Mouse (Mus musculus): ENCODE measurements at regions not wholly inside any gene's neighbourhood (a gene's known extent, or its start where the extent isn't known, plus 50 kb on each side); places are given as distances from the start of the nearest gene placed in this dataset.

GRCm38 (mm10) chr10:19281021-19281420 lies 75.3 kb upstream of the Olig3 start:
- no peak for TF ChIP-seq CTCF (IDR thresholded peaks at IDR 0.05; ENCODE audit: extremely low read depth, insufficient read depth, insufficient read length, insufficient replicate concordance)
- no peak for TF ChIP-seq POLR2A (IDR thresholded peaks at IDR 0.05; ENCODE audit: low read depth, low read length)

All from spleen, adult 2 months (tissue).